Mouse (Mus musculus): Measurements from ENCODE around the gene Abcb8.

Gene Abcb8

DNA sequence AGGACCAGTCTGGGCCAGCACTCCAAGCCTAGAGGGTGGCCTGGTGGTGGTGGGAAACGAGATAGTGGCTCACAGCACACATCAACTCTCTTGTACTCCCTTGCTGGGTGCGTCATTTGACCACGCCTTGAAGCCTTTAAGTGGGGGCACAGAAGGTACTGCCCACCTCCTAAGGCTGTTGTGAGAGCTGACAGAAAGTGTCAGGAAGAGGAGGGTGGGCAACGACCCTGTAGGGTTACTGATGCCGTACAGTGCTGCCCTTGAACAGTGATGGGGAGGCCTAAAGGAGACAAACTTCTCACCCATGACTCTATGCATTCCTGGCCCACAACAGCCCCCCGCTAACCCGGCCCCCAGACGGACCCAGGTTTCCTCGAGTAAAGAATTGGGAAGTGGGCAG, 27.0 kb upstream of the Abcb8 start:
- no peak for DNase-seq (ENCODE audit: inconsistent ontology term)

DNA sequence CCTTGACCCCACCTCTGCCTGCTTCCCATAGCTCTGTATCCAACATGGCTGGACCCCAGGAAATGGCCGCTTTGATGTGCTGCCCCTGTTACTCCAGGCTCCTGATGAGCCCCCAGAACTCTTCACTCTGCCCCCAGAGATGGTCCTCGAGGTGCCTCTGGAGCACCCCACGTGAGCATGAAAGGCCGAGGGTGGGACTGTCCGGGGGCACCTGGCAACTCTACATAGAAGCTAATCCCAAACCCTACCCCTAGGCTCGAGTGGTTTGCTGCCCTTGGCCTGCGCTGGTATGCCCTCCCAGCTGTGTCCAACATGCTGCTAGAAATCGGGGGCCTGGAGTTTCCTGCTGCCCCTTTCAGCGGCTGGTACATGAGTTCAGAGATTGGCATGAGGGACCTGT, 23.7 kb upstream of the Abcb8 start:
- no peak for DNase-seq (ENCODE audit: inconsistent ontology term)

DNA sequence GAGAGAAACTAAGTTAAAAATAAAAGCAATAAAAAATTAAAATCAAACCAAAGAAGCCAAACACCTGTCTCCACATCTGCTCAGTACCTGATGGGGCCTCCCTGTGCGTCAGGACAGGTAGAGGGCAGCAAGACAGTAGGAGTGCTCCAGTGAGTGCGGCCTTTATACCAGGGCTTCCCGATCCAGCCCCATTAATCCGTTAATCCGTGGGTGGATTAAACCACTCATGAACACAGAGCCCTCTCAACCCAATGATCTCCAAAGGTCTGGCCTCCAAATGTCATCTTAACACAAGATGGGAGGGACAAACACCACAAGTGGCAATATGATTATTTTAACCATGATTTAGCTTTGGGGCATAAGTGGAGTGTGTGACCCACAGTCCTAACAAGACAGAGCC, 19.7 kb upstream of the Abcb8 start:
- DNase-seq (ENCODE audit: inconsistent ontology term) = no peak

DNA sequence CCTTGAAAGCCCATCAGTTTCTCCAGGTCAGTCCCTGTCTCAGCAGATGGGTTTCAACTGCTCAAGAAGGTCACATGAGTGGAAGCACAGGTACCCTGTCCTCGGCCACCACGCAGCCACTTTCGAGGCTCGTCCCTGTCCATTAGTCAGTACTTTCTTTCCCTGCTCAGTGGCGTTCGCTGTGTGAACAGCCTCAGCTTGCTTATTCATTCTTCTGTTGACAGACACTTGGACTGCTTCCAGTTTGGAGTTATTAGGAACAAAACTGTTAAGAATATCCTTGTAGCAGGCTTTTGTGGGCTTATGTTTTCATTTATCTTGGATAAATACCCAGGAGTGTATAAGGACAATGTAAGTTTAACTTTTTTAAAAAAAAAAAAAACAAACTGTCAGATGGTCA, 19.2 kb upstream of the Abcb8 start:
- DNase-seq (ENCODE audit: inconsistent ontology term) = peak; percentile 22

DNA sequence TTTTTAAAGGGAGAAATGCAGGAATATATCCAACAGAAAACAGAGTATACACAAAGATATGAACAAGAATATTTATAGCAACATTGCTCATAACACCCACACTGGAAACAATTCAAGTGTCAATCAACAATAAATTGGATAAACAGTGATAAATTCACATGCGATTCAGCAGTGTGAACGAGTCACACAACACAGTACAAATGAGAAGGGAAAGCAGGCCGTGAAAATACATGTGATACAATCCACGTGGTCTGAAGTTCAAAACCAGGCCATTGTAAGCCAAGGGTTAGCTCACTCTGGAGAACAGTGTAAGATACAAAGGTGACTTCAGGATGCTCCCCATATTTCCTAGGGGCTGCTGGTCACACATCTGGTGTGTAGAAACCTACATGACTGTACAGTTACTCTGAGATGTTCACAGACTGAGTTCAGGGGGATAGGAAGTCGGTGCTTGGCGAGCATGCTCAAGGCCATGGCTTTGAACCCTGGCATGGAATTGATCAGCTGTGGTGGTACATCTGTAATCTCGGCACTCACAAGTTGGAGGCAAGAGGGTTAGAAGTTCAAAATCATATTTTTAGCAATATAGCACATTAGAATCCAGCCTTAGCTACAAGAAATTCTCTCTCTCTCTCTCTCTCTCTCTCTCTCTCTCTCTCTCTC, 18.7 kb upstream of the Abcb8 start:
- DNase-seq (ENCODE audit: inconsistent ontology term) = no peak

DNA sequence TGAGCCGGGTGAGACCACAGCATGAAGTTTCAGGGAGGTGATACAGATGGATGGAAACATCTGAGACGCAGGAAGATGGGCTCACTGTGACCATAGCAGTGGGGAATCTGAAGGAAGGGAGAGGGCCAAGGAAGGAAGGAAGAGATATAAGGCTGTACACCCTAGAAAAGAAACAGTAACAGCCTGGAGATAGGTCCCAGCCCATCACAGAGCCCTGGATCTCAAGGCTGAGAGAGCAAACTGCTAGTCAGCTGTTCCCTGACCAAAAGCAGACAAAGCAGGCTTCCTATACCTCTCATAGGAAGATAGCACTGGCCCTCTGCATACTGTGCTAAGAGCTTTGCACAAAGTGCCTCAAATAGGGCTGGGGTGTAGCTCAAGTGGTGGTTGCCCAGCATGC, 14.8 kb upstream of the Abcb8 start:
- DNase-seq (ENCODE audit: inconsistent ontology term) = no peak

DNA sequence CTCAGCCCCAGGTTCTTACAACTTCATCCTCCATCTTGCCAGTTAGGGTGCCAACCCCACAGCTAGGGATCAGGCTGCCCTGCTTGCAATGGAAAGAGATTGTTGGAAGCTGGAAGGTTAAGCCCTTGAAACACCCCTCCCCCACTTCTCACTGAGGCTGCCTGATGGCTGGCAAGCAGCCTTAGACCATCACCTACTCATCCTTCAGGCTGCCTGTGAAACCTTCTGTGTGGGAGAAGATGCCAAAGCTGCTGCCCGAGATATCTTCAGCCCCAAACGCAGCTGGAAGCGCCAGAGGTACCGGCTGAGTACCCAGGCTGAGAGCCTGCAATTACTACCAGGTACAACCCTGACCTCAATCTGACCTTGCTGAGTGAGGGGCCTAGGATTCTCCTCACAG, 14.0 kb upstream of the Abcb8 start:
- DNase-seq (ENCODE audit: inconsistent ontology term) = no peak

DNA sequence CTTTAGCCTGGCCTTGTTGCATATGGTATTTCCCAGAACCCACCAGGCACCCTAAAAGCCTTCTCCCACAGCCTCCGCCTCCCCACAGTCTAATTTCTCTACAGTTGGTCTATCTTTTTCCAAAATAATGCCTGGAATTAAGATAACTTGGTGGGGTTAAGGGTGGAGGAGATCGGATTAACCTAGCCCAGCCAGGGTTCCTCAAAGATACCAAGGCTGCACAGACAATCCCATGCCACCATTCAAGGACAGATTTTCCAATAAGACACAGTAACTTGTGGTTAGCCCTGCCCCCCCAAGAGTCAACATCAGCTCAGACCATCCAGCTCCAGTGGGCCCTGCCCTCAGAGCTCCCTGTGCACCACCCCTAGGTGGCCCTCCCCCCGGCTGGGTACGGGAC, 13.0 kb upstream of the Abcb8 start:
- no peak for DNase-seq (ENCODE audit: inconsistent ontology term)

DNA sequence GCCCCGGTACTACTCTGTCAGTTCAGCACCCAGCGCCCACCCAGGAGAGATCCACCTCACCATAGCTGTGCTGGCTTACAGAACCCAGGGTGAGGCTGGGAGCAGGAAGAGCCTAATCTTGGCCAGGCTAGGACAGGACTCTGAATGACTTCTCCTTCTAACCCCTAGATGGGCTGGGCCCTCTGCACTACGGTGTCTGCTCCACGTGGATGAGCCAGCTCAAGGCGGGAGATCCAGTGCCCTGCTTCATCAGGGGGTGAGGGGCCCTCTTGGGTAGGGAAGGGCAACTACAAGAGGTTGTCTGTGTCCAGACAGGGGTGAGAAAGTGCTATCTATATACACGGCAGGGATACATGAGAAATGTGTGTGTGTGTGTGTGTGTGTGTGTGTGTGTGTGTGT, 12.0 kb upstream of the Abcb8 start:
- no peak for DNase-seq (ENCODE audit: inconsistent ontology term)

DNA sequence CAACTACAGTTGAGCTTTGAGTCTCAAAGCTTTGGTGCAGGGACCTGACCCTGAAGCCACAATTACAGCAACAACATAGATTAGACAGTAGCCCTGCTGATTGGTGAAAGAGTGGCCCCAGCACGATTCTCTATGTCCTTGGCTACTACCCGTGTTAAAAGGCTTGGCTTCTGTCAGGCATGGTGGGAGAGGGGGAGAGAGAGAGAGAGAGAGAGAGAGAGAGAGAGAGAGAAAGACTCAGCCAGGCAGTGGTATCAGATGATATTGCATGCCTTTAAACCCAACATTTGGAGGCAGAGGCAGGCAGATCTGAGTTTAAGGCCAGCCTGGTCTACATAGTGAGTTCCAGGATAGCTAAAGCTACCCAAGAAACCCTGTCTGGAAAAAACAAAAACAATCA, 11.5 kb upstream of the Abcb8 start:
- DNase-seq (ENCODE audit: inconsistent ontology term) = no peak

DNA sequence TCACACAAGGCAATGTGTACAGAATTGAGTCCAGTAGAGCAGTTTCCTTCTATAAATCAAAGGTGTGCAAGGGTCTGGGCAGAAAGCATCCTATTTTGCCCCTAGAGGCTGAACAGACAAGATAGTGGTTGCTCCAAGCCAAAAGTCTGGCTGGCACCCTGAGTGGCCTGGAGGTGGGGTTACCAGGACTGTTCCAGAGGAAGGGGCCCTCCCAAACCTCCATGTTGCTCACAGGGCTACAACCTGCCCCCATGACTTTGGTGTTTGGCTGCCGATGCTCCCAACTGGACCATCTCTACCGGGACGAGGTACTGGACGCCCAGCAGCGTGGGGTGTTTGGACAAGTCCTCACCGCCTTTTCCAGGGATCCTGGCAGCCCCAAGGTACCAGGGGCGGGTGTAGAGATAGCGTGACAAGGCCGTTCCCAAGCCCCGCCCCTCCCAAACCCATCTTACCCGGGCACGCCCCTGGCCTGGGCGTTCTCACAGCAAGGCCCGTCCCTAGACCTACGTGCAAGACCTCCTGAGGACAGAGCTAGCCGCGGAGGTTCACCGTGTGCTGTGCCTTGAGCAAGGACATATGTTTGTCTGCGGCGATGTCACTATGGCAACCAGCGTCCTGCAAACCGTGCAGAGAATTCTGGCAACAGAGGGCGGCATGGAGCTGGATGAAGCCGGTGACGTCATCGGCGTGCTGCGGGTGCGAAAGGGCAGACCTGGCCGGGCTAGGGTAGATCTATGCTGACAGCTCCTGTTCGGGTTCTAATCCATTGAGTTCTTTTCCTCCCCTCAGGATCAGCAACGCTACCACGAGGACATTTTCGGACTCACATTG, 10.2 kb upstream of the Abcb8 start:
- DNase-seq (ENCODE audit: inconsistent ontology term) = peak; percentile 83

DNA sequence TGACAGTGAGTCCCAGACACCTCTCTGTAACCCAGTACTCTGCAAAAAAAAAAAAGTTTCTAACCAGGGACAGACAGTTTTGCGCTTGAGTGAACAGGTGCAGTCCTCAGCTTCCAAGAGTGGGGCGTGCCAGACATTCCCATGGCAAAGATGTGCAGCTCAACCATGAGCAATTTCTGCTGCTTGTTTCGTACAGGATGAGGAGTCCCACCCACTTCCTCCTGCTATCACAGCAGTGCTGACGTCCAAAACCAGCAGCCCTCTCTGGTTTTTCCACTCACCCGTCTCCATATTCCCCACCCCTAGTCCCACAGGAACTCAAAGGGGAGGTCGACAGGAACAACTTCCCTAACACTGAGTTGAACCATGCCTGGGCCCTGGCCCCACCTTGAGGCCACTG, 9.1 kb upstream of the Abcb8 start:
- no peak for DNase-seq (ENCODE audit: inconsistent ontology term)

DNA sequence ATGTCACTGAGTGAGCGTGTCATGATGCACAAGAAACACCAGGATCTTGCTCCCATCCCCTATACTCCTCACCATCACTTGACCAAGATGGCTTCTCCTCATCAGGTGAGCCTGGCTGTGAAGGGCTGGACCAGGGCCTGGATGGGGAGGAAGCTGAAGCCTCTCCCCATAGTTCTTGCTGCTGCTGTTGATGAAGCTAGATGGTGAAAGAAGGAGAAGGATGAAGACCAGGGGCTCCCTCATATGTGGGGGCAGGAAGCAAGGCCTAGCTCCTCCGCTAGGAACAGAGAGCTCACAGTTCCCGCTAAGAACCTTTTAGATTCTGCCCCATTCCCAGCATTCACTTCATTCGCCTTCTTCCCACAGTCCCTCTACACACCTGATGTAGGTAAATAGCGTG, 8.1 kb upstream of the Abcb8 start:
- DNase-seq (ENCODE audit: inconsistent ontology term) = no peak

DNA sequence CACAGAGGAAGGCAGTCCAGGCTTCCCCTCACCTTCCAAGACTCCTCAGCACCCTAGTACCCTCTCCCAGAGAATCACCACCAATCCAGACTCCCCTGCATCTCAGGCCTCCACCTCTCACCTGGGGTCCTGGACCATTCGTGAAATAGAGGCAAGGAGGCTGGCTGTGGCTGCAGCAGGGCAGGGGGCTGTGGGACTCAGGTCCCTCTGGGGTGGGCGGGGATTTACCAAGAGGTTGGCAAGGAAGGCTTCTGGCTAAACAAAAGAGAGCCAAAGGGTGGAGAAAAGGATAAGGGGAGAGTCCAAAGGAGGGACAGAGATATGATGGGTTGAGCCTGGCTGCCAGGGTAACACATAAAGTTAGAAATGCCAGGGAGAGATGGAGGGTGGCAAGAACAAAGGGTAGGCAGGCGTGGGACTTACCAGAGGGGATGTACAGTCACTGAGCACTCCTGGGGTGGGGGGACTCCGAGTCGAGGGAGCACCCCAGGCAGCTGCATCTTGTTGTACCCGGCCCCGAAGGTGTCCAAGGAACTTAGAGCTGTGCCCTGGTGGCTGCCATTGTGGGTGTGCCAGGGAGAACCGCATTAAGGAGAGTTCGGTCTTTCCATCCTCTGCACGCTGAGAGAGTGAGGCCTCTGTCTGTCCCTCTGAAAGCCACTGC, 7.4 kb upstream of the Abcb8 start:
- no peak for DNase-seq (ENCODE audit: inconsistent ontology term)

DNA sequence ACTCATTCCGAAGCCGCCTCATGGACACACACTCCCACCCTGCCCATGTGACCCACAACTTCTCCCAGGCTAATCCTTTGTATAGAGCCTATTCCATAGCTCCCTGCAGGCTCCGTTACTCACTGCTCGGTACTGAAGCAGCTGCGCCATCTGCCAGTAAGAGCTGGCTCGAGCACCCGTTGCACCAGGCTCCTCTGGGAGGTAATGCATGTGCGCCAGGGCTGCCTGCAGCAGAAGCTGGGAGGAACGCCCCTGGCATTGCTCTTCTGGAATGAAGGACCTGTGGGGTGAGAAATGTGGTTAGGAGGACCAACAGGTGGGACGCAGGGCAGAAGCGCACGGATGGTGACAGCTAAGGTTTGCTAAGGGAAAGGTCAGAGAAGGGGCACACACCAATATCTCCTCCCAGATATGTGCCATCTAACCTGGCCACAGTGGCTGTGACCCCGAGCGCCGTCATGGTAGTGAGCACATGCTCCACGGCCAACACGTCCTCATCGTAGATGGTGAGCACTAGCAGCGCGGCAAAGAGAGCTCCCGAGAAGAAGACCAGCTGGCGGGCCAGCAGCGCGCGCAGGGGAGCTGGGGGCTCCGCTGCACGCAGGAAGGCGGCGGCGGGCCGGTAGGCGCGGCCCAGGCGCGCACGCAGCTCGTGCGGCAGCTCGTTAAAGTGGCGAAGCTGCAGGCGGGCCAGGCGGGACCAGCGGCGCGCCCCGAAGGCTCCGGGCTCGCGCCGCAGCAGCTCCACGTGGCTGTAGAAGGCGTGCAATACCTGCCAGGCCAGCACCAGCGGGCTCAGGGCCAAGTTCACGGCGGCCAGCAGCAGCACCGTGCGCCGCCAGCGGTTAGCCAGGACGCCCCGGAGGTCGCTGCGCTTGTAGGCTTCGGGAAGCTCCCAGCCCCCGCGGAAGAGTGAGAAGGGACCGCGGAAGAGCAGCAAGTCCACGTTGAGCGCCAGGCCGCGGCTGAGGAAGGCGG, 5.9 kb upstream of the Abcb8 start:
- peak; percentile 46 for DNase-seq (ENCODE audit: inconsistent ontology term)

DNA sequence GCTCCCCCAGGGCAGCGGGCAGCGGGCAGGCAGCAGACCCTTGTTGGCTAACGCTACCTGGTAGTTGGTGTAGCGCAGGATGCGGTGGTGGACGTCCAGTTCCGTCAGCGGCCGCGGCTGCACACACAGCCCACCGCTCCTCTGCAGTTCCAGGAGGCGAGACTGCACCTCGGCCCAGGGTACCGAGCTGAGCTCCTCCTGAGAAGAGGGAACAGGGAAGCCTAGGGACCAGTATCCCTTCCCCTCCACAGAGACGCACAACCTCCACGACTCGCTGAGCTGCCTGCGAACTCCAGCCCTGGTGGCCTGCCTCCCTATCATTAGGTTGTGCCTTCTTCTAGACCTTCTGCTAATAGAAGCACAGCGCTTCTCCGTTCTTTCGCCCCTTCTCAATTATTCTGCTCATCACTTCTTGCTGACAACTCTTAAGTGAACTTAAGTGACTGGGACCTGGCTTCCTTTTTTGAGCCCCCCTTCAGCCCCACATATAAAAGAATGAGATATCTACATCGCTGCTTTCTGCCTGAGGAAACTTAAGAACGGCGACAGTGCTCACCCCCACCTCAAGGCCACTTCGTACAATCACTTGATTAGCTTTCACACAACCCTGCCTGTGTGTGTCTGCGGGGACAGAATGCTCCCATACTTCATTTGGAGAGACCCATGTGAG, 5.1 kb upstream of the Abcb8 start:
- DNase-seq (ENCODE audit: inconsistent ontology term) = no peak

DNA sequence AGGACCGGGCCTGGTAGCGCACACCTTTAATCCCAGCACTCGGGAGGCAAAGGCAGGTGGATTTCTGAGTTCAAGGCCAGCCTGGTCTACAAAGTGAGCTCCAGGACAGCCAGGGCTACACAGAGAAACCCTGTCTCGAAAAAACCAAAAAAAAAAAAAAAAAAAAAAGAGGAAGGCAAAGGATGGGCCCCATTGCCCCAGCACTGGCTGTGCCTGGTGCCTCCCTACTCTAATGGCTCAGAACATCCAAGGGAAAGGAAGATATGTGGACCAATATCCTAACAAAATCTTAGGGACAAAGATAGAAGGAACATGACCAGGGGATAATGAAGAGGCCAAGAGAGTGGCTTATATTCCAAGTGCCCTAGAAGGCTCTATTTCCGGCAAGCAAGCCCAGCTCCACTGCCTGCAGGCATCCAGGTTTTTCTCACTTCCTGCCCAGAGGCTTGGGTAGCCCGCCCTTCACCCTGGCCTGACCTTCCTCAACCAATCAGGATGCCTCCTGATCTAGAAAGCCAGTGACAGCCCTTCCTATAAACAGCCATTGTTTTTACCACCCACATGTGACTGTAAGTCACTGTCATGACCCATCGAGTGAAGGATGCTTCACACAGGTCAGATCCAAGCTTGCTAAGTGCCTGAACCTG, 4.3 kb upstream of the Abcb8 start:
- no peak for DNase-seq (ENCODE audit: inconsistent ontology term)

DNA sequence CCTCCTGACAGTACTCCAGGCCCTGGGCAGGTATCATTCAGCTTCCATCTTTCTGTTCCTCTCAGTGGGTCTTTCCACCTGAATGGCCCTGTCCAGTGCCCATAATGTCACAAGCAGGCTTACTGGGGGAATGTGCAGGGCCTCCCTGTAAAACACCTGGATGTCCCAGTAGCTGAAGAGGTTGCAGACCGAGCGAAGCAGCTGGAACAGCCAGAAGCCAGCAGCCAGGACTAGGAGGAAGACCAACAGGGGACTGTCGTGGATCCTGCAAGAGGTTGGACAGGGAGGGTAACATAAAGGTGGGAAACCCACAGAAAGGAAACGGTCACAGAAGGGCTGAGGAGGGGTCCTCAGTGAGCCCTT, 3.8 kb upstream of the Abcb8 start:
- DNase-seq (ENCODE audit: inconsistent ontology term) = no peak

DNA sequence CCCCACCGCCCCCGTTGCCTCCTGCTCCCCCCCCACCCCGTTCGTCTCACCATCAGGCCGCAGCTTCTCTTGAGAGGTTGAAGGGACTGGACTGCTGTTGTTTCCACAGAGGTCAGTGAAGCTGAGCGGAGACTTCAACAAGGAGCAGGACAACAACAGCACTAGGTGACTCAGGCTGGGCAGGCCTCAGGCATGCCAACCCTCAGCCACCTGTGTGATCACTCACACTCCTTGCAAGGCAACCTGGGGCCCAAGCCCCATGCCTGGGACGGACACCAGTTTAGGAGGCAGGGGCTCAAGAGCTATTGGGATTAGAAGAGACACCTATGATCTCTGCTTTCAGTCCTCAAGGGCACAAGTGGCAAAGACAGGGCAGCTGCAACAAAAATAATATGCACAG, 1.6 kb upstream of the Abcb8 start, which contains the start of gene Atg9b:
Gene Atg9b (minus strand): TSS at position 280 of the 400 bp plus-strand sequence.
- DNase-seq (ENCODE audit: inconsistent ontology term) = no peak

DNA sequence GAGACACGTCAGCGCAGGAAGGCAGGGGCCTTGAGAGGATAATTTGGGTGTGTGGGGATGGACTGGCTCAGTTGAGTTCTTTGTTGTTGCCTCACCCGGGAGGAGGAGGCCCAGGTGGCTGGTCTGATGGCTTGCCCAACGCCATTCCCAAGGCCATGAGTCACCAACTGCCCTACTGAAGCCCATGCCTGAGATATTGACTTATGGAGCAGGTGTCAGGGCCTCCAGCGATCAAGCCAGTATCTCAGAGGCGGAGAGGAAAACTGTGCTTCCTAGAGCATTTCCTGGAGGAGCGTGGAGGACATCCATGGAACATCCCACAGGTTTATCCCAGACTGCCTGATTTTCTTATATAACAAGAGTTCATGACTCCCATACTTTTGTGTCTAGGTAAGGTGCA, 739 bp upstream of the Abcb8 start:
- DNase-seq (ENCODE audit: inconsistent ontology term) = no peak
